Mouse (Mus musculus): ENCODE measurements around the gene Car6. TPM values are rescaled to one million over a fixed set of nuclear protein-coding genes. Genes with fewer than 3 reads are reported as not detected.
A peak's percentile ranks its signal among the peaks of the same experiment; 100 is the strongest.

Gene Car6
- total RNA-seq, 2 experiments from 2014 or later = not detected

- no peak for ATAC-seq (replicated peaks; ENCODE audit: poor library complexity, severe bottlenecking)
Measured at GRCm38 (mm10) chr4:150230460-150231407, 29.6 kb upstream of the Car6 start.

DNA sequence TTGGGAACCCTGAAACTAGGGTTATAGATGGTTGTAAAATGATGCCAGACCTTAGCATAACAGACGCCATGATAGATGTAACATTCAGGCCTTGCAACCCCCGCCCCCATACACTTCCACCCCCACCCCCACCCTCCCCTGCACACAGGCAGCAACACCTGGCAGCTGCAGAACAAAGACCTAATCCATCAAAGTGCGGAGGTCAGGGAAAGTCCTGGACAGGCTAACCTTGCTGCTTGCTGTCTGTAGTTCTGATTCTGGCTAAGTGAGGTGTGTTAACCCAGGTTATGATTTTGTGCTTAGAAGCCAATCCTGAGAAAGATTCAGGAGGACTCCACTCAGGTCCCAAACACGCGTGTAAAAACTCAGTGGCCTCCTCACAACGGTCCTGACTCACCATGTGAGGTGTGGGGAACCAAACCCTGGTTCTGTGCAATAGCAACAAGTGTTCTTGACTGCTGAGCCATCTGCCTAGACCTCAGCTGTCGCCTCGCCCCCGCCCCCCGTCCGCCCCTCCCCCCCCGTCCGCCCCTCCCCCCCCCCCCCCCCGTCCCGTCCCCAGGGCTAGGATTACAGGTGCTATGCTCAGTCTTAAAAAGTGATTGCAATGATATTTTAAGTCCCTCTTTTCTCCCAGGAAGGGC lies 28.7 kb upstream of the Car6 start:
- no peak for ATAC-seq (replicated peaks; ENCODE audit: poor library complexity, severe bottlenecking)

DNA sequence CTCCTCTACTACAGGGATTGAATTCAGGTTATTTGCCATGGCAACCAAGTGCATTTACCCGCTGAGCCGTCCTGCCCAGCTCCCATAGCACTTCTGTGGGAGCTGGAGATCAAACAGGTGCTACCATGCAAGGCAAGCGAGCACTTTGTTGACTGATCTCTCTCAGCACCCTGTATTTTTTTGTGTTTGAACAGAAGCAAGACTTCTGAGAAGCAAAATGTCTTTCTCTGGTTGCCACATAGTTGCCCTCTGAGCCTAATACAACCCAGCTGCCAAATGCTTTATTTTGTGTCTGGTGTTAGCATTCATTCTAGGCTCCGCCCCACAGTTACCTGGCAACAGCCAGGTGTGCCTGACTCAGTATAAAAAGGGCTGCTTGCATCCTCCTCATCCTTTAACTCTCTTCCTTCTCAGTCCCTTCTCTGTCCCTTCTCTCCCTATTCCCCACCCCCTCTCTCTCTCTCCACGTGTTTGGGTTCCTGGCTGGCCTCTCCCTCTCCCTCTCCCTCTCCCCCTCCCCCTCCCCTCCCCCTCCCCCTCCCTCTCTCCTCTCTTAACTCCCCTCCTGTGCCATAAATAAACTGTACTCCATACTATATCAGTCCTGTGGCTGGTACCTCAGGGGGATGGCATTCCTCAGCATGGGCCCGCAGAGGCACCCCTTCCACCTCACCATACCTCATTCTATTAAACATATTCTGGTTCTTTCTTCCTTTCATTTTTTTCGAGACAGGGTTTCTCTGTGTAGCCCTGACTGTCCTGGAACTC lies 27.6 kb upstream of the Car6 start:
- no peak for ATAC-seq (replicated peaks; ENCODE audit: poor library complexity, severe bottlenecking)

- peak; percentile 40; the same call in 1 of the 2 replicates for ATAC-seq (replicated peaks; ENCODE audit: poor library complexity, severe bottlenecking)
Measured at GRCm38 (mm10) chr4:150226818-150227688, 25.9 kb upstream of the Car6 start.

- ATAC-seq (replicated peaks; ENCODE audit: poor library complexity, severe bottlenecking) = no peak
Measured at GRCm38 (mm10) chr4:150225700-150226099, 24.6 kb upstream of the Car6 start.

DNA sequence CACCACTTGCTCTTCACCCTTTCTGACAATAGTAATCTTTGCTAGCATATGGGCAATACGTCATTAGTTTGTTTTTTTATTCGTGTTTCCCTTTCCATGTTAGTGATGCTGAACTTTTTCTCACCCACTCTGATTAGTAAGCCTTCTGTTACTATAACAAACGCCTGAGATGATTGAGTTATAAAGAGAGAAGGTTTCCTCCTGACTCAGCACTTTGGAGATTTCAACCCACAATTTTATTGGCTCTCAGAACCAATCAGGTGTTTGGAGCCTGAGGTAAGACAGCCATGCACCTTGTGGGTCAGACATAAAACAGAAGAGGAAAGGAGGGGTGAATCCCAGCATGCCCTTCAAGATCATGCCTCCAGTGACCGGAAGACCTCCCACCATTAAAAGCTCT lies 22.7 kb upstream of the Car6 start:
- no peak for ATAC-seq (replicated peaks; ENCODE audit: poor library complexity, severe bottlenecking)

DNA sequence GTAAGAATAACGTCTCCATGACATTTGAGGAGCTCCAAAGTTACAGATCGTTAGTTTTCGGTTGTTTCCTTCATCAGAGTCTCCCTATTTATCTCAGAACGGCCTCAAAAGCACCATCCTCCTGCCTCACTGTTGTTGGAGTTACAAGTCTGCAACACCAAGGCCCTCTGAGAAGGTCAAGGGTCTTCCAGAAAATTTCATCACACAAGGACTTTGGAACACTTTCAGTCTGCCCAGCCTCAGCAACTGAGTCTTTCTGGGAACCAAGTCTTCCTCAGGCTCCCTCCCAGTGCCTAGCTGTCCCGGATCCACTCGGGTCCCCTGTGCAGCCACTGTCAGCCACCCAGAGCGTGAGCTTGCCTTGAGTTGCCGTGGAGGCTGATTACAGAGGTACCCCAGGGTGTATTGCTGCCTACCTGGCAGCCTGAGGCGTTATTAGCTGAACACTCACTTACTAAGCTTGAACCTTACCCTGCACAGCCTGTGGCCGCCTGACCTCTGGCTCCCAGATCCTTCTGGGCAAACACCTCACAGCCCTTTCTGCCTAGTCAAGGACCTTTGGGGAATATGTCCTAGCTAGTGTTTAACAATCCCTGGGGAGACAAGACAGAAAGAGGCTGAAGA lies 20.0 kb upstream of the Car6 start:
- ATAC-seq (replicated peaks; ENCODE audit: poor library complexity, severe bottlenecking) = no peak

- peak; percentile 66 for ATAC-seq (replicated peaks; ENCODE audit: poor library complexity, severe bottlenecking)
Measured at GRCm38 (mm10) chr4:150220584-150220983, 19.5 kb upstream of the Car6 start.

DNA sequence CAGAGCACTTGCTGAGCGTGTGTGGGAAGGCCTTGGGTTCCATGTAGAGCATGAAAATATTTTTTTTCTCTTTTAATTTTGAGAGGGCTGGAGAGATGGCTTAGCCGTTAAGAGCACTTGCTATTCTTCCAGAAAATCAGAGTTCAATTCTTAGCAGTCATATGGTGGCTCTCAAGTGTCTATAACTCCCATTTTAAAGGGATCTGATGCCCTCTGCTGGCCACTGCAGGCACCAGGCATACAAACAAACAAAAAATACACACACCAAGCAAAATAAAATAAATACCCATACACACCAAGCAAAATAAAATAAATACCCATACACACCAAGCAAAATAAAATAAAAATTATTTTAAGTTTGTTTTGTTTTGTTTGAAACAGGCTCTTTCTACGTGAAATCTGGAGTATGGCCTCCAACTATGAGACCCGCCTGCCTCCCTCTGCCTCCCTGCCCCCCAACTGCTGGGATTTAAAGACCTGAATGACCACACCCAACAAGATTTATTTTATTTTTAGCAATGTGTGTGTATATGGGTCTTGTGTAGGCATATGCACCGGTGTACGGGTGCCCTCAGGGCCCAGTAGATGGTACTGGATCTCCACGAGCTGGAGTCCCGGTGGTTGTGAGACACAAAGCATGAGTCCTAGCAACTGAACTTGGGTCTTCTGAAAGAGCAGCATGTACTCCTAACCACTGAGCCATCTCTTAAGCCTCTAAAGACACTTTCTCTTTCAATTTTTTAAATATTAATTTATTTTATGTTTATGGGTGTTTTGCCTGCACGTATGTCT lies 18.6 kb upstream of the Car6 start:
- ATAC-seq (replicated peaks; ENCODE audit: poor library complexity, severe bottlenecking) = peak; percentile 47; the same call in 1 of the 2 replicates

DNA sequence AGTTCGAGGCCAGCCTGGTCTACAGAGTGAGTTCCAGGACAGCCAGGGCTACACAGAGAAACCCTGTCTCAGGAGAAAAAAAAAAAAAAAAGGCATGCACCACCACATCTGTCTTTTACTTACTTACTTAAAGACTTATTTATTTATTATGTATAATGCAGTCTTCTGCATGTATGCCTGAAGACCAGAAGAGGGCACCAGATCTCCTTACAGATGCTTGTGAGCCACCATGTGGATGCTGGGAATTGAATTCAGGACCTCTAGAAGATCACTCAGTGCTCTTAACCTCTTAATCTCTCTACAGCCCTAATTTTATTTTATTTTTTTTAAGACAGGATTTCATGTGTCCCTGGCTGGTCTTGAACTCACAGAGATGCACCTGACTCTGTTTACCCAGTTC lies 16.8 kb upstream of the Car6 start:
- ATAC-seq (replicated peaks; ENCODE audit: poor library complexity, severe bottlenecking) = no peak

DNA sequence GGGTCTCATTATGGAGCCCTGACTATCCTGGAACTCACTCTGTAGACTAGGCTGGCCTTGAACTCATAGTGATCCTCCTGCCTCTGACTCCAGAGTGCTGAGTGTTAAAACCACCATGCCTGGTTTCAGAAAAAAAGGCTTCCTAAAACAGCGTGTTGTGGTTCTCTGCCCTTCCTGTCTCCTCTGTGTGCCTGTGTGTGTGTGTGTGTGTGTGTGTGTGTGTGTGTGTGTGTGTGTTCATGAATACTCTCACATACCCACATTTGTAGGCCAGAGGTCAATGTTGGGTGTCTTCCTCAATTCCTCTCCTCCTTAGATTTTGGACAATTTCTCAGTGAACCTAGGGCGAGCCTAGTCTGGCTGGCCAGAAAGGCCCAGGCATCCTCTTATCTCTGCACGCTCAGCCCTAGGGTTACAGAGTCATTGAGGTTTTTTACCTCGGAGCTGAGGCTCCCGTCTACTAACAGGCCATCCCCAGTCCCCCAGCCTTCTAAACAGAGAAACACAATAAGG lies 16.0 kb upstream of the Car6 start:
- ATAC-seq (replicated peaks; ENCODE audit: poor library complexity, severe bottlenecking) = no peak

DNA sequence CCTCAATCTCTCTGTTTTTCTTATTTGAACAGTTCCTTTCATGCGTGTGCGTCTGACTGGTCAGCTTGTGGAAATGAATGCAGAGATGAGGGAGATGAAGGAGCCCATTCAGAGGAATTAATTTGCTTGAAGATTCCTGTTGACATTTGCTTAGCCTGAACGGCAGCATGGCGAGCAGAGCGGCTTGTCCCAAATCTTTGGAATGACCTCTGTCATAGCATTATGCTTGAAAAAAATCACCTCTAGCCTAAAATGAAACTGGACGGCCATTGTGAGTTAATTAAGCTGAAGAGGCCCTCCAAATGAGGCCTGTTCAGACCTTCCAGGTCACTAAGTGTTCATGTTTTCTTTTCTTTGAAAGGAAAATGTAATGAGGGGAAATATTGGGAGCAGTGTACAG lies 15.3 kb upstream of the Car6 start:
- ATAC-seq (replicated peaks; ENCODE audit: poor library complexity, severe bottlenecking) = no peak

DNA sequence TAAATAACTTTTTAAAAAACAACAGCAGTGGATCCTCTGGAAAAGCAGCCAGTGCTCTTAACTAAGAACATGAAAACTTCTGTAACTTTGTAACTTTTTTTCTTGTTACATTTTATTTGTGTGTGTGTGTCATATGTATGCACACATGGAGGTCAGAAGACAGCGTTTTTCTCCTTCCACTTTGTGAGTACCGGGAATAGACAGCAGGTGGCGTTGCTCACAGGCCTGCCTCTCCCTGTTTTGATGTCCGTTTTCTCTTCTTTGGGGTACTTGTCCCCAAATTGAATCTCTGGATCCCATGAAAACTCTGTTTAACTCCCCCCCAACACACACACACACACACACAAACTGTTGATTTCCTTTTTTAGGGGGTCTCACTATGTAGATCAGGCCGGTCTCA lies 12.8 kb upstream of the Car6 start:
- no peak for ATAC-seq (replicated peaks; ENCODE audit: poor library complexity, severe bottlenecking)

GRCm38 (mm10) chr4:150212553-150212971 lies 11.4 kb upstream of the Car6 start:
- ATAC-seq (replicated peaks; ENCODE audit: poor library complexity, severe bottlenecking) = peak; percentile 92

- no peak for ATAC-seq (replicated peaks; ENCODE audit: poor library complexity, severe bottlenecking)
Measured at GRCm38 (mm10) chr4:150211930-150212552, 10.9 kb upstream of the Car6 start.

DNA sequence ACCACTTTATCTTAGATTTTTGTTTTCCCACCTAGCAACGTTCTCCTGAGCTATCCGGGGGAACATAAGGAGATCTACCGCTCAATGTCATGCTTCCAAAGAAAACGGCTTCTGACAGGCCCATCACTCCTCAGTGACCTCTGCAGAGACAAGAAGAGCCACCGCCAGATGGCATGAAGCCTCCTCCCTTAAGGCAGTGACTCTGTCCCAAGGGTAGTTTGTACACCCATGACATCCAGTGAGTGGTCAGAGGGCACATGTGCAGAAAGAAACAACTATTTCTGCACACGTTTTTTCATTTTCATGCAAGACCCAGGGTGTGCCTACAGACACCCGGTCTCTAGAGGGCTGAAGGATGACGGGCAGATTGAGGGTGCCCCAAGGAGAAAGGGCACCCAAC lies 9.2 kb upstream of the Car6 start:
- no peak for ATAC-seq (replicated peaks; ENCODE audit: poor library complexity, severe bottlenecking)

- ATAC-seq (replicated peaks; ENCODE audit: poor library complexity, severe bottlenecking) = no peak
Measured at GRCm38 (mm10) chr4:150209751-150210150, 8.6 kb upstream of the Car6 start.

- no peak for ATAC-seq (replicated peaks; ENCODE audit: poor library complexity, severe bottlenecking)
Measured at GRCm38 (mm10) chr4:150204877-150205276, 3.7 kb upstream of the Car6 start.
